Mouse (Mus musculus) heart, postnatal 0 days (tissue): ENCODE results near the gene Wwc1. TPM values are rescaled to one million over a fixed set of nuclear protein-coding genes. Genes with fewer than 3 reads are reported as not detected.
A peak's percentile ranks its signal among the peaks of the same experiment; 100 is the strongest.

ENCODE experiments used
- ATAC-seq: fragments of 200-750 bp; cut with Nextera tagmentation; 2 replicates; pipeline ENCODE4 v1.8.0; 2017; ENCODE audit warnings: low read depth, moderate number of reproducible peaks, moderate library complexity; ENCODE audit not compliant: insufficient read depth
- DNase-seq: peaks from one replicate; pipeline ENCODE4 v3.0.0-alpha.2; 2016; ENCODE audit warnings: low spot score
- H3K27ac ChIP-seq: fragments of 300-500 bp; sonication (generic); 2 replicates; pipeline ENCODE4 v1.5.1; 2014; ENCODE audit warnings: low read depth, mild to moderate bottlenecking
- H3K27me3 ChIP-seq: fragments of 300-500 bp; sonication (generic); 2 replicates; pipeline ENCODE4 v1.6.1; 2014; ENCODE audit warnings: low read length, mixed read lengths; ENCODE audit not compliant: control insufficient read depth, insufficient read depth
- H3K36me3 ChIP-seq: fragments of 300-500 bp; sonication (generic); replicated peaks from 2 replicates; pipeline ENCODE4 v1.6.1; 2014; ENCODE audit warnings: low read length, mixed read lengths; ENCODE audit not compliant: control insufficient read depth, insufficient read depth
- H3K4me1 ChIP-seq: fragments of 300-500 bp; sonication (generic); 2 replicates; pipeline ENCODE4 v1.6.1; 2014; ENCODE audit warnings: antibody characterized with exemption; ENCODE audit not compliant: control insufficient read depth, insufficient read depth
- H3K4me2 ChIP-seq: fragments of 300-500 bp; sonication (generic); 2 replicates; pipeline ENCODE4 v1.6.1; 2014; ENCODE audit warnings: low read depth, mild to moderate bottlenecking, low read length, moderate library complexity
- H3K4me3 ChIP-seq: fragments of 300-500 bp; sonication (generic); 2 replicates; pipeline ENCODE4 v1.5.1; 2014; ENCODE audit warnings: low read depth, low read length
- H3K9ac ChIP-seq: fragments of 300-500 bp; sonication (generic); replicated peaks from 2 replicates; pipeline ENCODE4 v1.6.1; 2014; ENCODE audit warnings: low read depth, low read length, mixed read lengths
- H3K9me3 ChIP-seq: fragments of 300-500 bp; sonication (generic); replicated peaks from 2 replicates; pipeline ENCODE4 v1.6.1; 2016; ENCODE audit warnings: low read length; ENCODE audit not compliant: control insufficient read depth
- CTCF ChIP-seq: IDR thresholded peaks from 2 replicates; pipeline ENCODE4 v1.5.1; 2016; ENCODE audit warnings: antibody characterized with exemption, control low read depth, low read depth
- EP300 ChIP-seq: IDR thresholded peaks from 2 replicates; pipeline ENCODE4 v1.6.1; 2016; ENCODE audit warnings: antibody characterized with exemption, low read depth
- WGBS: fragments of 180-500 bp; shearing (Covaris S2); extraction: QIAGEN DNeasy Blood & Tissue Kit; methylation state at CpG from one replicate; pipeline ENCODE4 v1.1.7; 2014; 5-methylcytosine and 5-hydroxymethylcytosine counted together
- polyA plus RNA-seq: library from polyadenylated mRNA; unstranded; fragments of >200 nt; fragmentation: Nextera tagmentation; extraction: Ambion mirVana; gene quantifications from 2 replicates; pipeline ENCODE4 v1.2.1, GENCODE M21; 2015
- total RNA-seq: library from RNA; depleted of rRNA; stranded (reverse); fragments of >200 nt; gene quantifications from 2 replicates; pipeline ENCODE4 v1.2.3, GENCODE M21; 2014; ENCODE audit warnings: low replicate concordance

The Wwc1 gene
- total and polyA plus RNA-seq, 2 experiments from 2014 or later = 0.31 to 1.6 TPM

DNA sequence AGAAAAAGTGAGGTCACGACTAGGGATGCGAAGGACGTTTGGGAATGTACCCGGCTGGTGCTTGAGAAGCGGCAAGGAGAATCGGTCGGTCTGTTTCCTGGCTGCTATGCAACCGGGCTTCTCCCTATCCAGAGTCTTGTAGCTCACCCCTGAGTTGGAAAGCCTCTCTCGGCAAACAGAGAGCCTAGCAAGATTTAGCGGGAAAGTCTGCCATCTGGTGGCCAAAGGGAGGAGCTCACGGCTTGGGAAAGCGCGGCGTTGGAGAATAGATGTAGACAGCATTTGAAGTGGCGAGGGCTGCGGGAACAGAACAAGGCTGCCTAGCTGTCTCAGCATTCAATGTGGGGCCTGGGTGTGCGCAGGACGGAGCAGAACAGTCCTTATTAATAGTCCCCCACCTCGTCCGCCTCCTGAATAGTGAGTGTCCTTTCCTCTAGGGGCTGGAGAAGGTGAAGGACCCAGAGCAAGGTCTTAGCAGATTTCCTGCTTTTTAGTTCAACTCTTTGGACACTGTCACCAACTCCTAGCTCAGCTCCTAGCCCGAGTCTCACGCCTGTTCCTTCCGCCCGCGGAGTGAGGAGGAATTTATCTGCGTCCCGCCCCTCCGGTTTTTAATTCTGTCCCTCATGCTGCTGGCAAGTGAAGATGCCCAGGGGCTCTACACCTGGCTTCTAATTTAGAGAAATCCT, 21.1 kb upstream of the Wwc1 start:
- no peaks in the 10 kb centered on the region for H3K36me3 ChIP-seq
- H3K4me1 ChIP-seq = no peaks in the 10 kb centered on the region
- H3K4me3 ChIP-seq = peak overlapping the region; percentile 26; the same call in 1 of the 2 replicates
- H3K27me3 ChIP-seq = peaks cover 13% of the 10 kb centered on the region; the same call in 1 of the 2 replicates
- H3K9me3 ChIP-seq = no peaks in the 10 kb centered on the region
- TF ChIP-seq CTCF (peak; percentile 95), EP300 (no peak)
- H3K9ac ChIP-seq = no peak overlapping the region
- 4% methylated on average over 28 of the region's 28 CpGs for WGBS
- DNase-seq = peak; percentile 79
- peak; percentile 89 for ATAC-seq
- peak overlapping the region; percentile 48 for H3K4me2 ChIP-seq
- H3K27ac ChIP-seq = no peak overlapping the region

DNA sequence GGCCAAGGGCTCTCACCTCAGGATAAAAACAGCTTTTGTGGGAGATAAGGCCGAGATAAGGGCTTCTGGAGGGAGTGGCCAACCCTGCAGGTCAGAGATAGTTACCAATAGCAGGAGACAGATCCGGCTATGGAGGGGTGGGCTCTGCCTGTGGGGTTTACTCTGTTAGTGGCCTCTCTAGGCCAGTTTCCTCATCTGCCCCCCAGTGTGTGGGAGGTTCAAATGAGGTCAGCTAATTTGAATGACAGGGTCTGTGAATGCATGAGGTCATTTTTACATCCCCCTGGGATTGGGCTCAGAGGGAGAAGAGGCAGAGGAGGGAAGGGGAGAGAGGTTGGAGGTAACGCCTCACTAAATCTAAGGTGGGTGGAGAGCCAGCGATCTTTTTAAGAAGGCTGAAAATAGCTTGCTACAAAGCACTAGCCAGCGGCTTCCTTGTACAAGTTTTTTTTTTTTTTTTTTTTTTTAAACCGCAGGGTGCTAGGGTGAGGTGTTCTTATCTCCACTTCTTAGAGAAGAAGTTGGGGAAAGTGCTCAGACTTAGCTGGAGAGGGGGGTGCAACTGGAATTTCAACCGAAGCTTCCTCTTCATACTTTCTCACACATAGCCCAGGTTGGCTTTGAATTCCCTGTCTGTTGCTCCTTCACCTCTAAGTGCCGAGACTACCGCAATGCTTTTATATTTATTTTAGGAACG, 20.4 kb upstream of the Wwc1 start:
- H3K27ac ChIP-seq = no peak overlapping the region
- WGBS = 7% methylated on average over 10 of the region's 10 CpGs
- H3K9ac ChIP-seq = no peak overlapping the region

DNA sequence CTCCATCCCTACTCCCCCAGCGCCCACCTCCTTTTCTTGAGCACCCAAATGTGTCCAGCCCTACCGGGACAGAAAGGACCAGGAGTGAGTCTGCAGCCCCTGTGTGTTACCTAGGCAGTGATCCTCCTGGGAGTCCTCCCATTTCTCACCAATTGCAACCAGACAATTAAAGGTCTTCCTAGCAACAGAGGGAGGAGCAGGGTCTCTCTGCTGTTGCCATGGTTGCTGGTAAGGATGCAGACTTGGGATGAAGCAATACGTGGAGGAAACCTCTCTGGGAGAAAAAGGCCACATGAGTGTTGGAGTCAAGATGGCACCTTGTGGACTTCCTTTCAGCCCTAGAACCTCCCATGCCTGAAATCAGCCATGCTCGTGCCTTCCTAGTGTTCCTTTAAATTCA, 19.7 kb upstream of the Wwc1 start:
- ATAC-seq (no peak), DNase-seq (no peak)
- TF ChIP-seq EP300 (no peak), CTCF (no peak)
- no peaks in the 10 kb centered on the region for H3K9me3 ChIP-seq
- H3K36me3 ChIP-seq = no peaks in the 10 kb centered on the region
- no peak overlapping the region for H3K27ac ChIP-seq
- peaks cover 13% of the 10 kb centered on the region; the same call in 1 of the 2 replicates for H3K27me3 ChIP-seq
- no peak overlapping the region for H3K4me2 ChIP-seq
- 33% methylated on average over 4 of the region's 4 CpGs for WGBS
- H3K4me3 ChIP-seq = no peak overlapping the region
- H3K9ac ChIP-seq = no peak overlapping the region
- no peaks in the 10 kb centered on the region for H3K4me1 ChIP-seq

More for the DNA sequence above, 20.4 kb upstream of the Wwc1 start:
- Histone ChIP-seq H3K36me3 (no peaks in the 10 kb centered on the region), H3K9me3 (no peaks in the 10 kb centered on the region), H3K27me3 (peaks cover 13% of the 10 kb centered on the region; the same call in 1 of the 2 replicates), H3K4me1 (no peaks in the 10 kb centered on the region), H3K4me3 (peak overlapping the region; percentile 26; the same call in 1 of the 2 replicates), H3K4me2 (peak overlapping the region; percentile 48)
- TF ChIP-seq EP300 (no peak), CTCF (no peak)
- 0 out of 2 replicates have a peak, but pooled peaks have one; percentile 16 for ATAC-seq
- no peak for DNase-seq

DNA sequence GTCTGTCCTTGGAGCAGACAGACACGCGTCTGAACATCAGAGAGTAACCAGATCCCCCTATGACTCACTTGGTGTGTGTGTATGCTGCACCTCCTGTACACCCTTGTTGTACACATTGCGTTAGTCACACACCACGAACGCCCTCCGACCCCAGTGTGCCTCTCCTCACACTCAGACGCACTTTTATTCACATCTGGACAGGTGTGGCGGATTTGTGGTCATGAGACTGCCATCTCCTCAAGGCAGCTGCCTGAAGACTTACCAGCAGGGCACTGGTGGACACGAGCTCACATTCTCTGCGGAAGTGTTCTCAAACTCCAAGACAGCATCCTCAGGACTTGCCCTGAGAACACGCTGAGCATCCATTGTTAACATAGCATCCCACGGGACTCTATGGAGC, 17.7 kb upstream of the Wwc1 start:
- Histone ChIP-seq H3K36me3 (no peaks in the 10 kb centered on the region), H3K27me3 (peaks cover 13% of the 10 kb centered on the region; the same call in 1 of the 2 replicates), H3K4me3 (no peak overlapping the region), H3K27ac (no peak overlapping the region), H3K9ac (no peak overlapping the region), H3K9me3 (no peaks in the 10 kb centered on the region), H3K4me2 (no peak overlapping the region), H3K4me1 (no peaks in the 10 kb centered on the region)
- 63% methylated on average over 12 of the region's 12 CpGs for WGBS
- DNase-seq (no peak), ATAC-seq (no peak)
- no peak for TF ChIP-seq EP300
- TF ChIP-seq CTCF = no peak

DNA sequence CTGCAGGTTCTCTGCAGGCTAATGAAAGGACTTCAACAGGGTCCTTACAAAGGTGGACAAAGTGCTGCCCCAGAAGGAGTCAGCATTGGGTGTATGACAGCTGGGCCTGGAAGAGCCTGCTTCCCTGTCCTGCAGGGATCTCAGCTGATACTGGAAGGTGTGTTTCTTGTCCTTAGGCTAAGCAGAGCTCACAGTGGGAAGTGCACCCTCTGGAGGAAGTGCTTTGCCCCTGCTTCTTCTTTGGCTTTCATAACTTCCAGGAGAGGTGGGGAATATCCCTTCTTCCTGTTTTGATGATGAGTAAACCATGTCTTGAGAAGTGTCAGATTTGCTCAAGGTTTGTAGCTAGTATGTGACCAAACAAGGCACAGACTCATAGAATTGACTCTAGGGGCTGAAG, 15.0 kb upstream of the Wwc1 start:
- H3K9me3 ChIP-seq = no peaks in the 10 kb centered on the region
- H3K27ac ChIP-seq = no peak overlapping the region
- TF ChIP-seq EP300 = no peak
- TF ChIP-seq CTCF = 0 out of 2 replicates have a peak, but pooled peaks have one; percentile 13
- H3K4me3 ChIP-seq = no peak overlapping the region
- no peaks in the 10 kb centered on the region for H3K27me3 ChIP-seq
- DNase-seq (no peak), ATAC-seq (no peak)
- no peaks in the 10 kb centered on the region for H3K36me3 ChIP-seq
- H3K4me1 ChIP-seq = no peaks in the 10 kb centered on the region
- H3K9ac ChIP-seq = no peak overlapping the region
- no peak overlapping the region for H3K4me2 ChIP-seq
